Mouse (Mus musculus) embryonic facial prominence, embryonic 11.5 days (tissue): ENCODE results near the gene Spen. TPM values are rescaled to one million over a fixed set of nuclear protein-coding genes. Genes with fewer than 3 reads are reported as not detected.

Source experiments
- ATAC-seq: fragments of 200-750 bp; cut with Nextera tagmentation; replicated peaks from 2 replicates; pipeline ENCODE4 v1.8.0; 2017; ENCODE audit warnings: low read depth; ENCODE audit not compliant: insufficient number of reproducible peaks, low FRiP score, low TSS enrichment
- DNase-seq: peaks from one replicate; pipeline ENCODE4 v3.0.0-alpha.2; 2015; ENCODE audit warnings: low spot score
- H3K27ac ChIP-seq: fragments of 300-500 bp; sonication (generic); replicated peaks from 2 replicates; pipeline ENCODE4 v1.5.1; 2014; ENCODE audit warnings: mild to moderate bottlenecking, low read depth, low read length, control low read depth
- H3K27me3 ChIP-seq: fragments of 300-500 bp; sonication (generic); 2 replicates; pipeline ENCODE4 v1.6.1; 2014; ENCODE audit warnings: mild to moderate bottlenecking, low read length, moderate library complexity, mixed read lengths; ENCODE audit not compliant: control insufficient read depth, insufficient read depth
- H3K36me3 ChIP-seq: fragments of 300-500 bp; sonication (generic); replicated peaks from 2 replicates; pipeline ENCODE4 v1.6.1; 2014; ENCODE audit warnings: low read depth, mild to moderate bottlenecking, low read length, moderate library complexity, mixed read lengths; ENCODE audit not compliant: control insufficient read depth, insufficient read depth
- H3K4me1 ChIP-seq: fragments of 300-500 bp; sonication (generic); 2 replicates; pipeline ENCODE4 v1.6.1; 2014; ENCODE audit warnings: low read length, mixed read lengths; ENCODE audit not compliant: control insufficient read depth, insufficient read depth
- H3K4me2 ChIP-seq: fragments of 300-500 bp; sonication (generic); 2 replicates; pipeline ENCODE4 v1.6.1; 2014; ENCODE audit warnings: low read depth, mild to moderate bottlenecking, control low read depth, low read length, moderate library complexity
- H3K4me3 ChIP-seq: fragments of 300-500 bp; sonication (generic); 2 replicates; pipeline ENCODE4 v1.5.1; 2014; ENCODE audit warnings: low read depth, low read length, control low read depth
- H3K9ac ChIP-seq: fragments of 300-500 bp; sonication (generic); replicated peaks from 2 replicates; pipeline ENCODE4 v1.6.1; 2014; ENCODE audit warnings: mild to moderate bottlenecking, control low read depth, low read length
- H3K9me3 ChIP-seq: fragments of 300-500 bp; sonication (generic); replicated peaks from 2 replicates; pipeline ENCODE4 v1.6.1; 2016; ENCODE audit warnings: mild to moderate bottlenecking, low read length, inconsistent platforms, mixed read lengths; ENCODE audit not compliant: control insufficient read depth
- WGBS: fragments of 180-500 bp; shearing (Covaris S2); extraction: QIAGEN DNeasy Blood & Tissue Kit; methylation state at CpG from one replicate; pipeline ENCODE4 v1.1.7; 2014; 5-methylcytosine and 5-hydroxymethylcytosine counted together
- polyA plus RNA-seq: library from polyadenylated mRNA; unstranded; fragments of >200 nt; fragmentation: Nextera tagmentation; extraction: Ambion mirVana; gene quantifications from 2 replicates; pipeline ENCODE4 v1.2.1, GENCODE M21; 2014

The Spen gene
- polyA plus RNA-seq, 1 experiment from 2014 or later: 11.0 TPM

- Histone ChIP-seq H3K4me1 (no peaks in the 10 kb centered on the region), H3K27ac (no peak overlapping the region), H3K36me3 (no peaks in the 10 kb centered on the region), H3K9me3 (no peaks in the 10 kb centered on the region), H3K4me3 (no peak overlapping the region), H3K27me3 (no peaks in the 10 kb centered on the region), H3K4me2 (no peak overlapping the region), H3K9ac (no peak overlapping the region)
- WGBS: 65% methylated on average over 27 of the region's 27 CpGs
- ATAC-seq (no peak), DNase-seq (no peak)
Measured at GRCm38 (mm10) chr4:141419398-141420191, 118.8 kb downstream of the Spen start.

Other genes starting within 250 kb of the Spen start
- 1.0 and 1.4 TPM in 2 replicates for gene Epha2, start 237.4 kb downstream of the Spen start, polyA plus RNA-seq
- gene Fam131c, start 170.4 kb downstream of the Spen start, polyA plus RNA-seq: 0.76 and 1.3 TPM in 2 replicates
- gene Clcnka, start 139.9 kb downstream of the Spen start, polyA plus RNA-seq: 0.27 and 0.45 TPM in 2 replicates
- gene Clcnkb, start 122.6 kb downstream of the Spen start, polyA plus RNA-seq: not detected in 2 replicates
- gene Hspb7, start 117.8 kb downstream of the Spen start, polyA plus RNA-seq: 0.10 and 0.45 TPM in 2 replicates
- gene Srarp, start 102.5 kb downstream of the Spen start, polyA plus RNA-seq: not detected in 2 replicates
- gene Zbtb17, start 93.9 kb downstream of the Spen start, polyA plus RNA-seq: 35.4 and 43.3 TPM in 2 replicates
- 59.3 and 61.3 TPM in 2 replicates for gene Fblim1, start 67.5 kb upstream of the Spen start, polyA plus RNA-seq
- 0.17 and 0.42 TPM in 2 replicates for gene Tmem82, start 80.0 kb upstream of the Spen start, polyA plus RNA-seq
- gene Slc25a34, start 85.2 kb upstream of the Spen start, polyA plus RNA-seq: not detected in 2 replicates
- gene Plekhm2, start 126.3 kb upstream of the Spen start, polyA plus RNA-seq: 2.9 and 3.5 TPM in 2 replicates
- 3.2 TPM in 1 of 2 replicates, not detected in the other for gene Rsc1a1, start 147.0 kb upstream of the Spen start, polyA plus RNA-seq
- 17.9 and 19.8 TPM in 2 replicates for gene Ddi2, start 184.8 kb upstream of the Spen start, polyA plus RNA-seq
- gene Agmat, start 208.1 kb upstream of the Spen start, polyA plus RNA-seq: 0.20 TPM in 1 of 2 replicates, not detected in the other